Mouse (Mus musculus) forebrain, embryonic 11.5 days (tissue): ENCODE results near the gene Bzw1. TPM values are rescaled to one million over a fixed set of nuclear protein-coding genes. Genes with fewer than 3 reads are reported as not detected.
A peak's percentile ranks its signal among the peaks of the same experiment; 100 is the strongest.

Experiments used
- ATAC-seq: fragments of 200-750 bp; cut with Nextera tagmentation; replicated peaks from 2 replicates; pipeline ENCODE4 v1.8.0; 2017; ENCODE audit warnings: moderate TSS enrichment; ENCODE audit not compliant: low FRiP score
- DNase-seq: peaks from one replicate; pipeline ENCODE4 v3.0.0-alpha.2; 2017; ENCODE audit warnings: low spot score
- H3K27ac ChIP-seq: fragments of 300-500 bp; sonication (generic); 2 replicates; pipeline ENCODE4 v1.5.1; 2014; ENCODE audit warnings: low read depth, low read length
- H3K27me3 ChIP-seq: fragments of 300-500 bp; sonication (generic); 2 replicates; pipeline ENCODE4 v1.6.1; 2014; ENCODE audit warnings: mild to moderate bottlenecking, low read length, mixed read lengths; ENCODE audit not compliant: control insufficient read depth, insufficient read depth
- H3K36me3 ChIP-seq: fragments of 300-500 bp; sonication (generic); 2 replicates; pipeline ENCODE4 v1.6.1; 2014; ENCODE audit warnings: mild to moderate bottlenecking, low read length, moderate library complexity, mixed read lengths; ENCODE audit not compliant: control insufficient read depth, insufficient read depth
- H3K4me1 ChIP-seq: fragments of 300-500 bp; sonication (generic); replicated peaks from 2 replicates; pipeline ENCODE4 v1.6.1; 2014; ENCODE audit warnings: low read length, mixed read lengths; ENCODE audit not compliant: control insufficient read depth, insufficient read depth
- H3K4me2 ChIP-seq: fragments of 300-500 bp; sonication (generic); 2 replicates; pipeline ENCODE4 v1.6.1; 2014; ENCODE audit warnings: low read depth, mild to moderate bottlenecking, low read length, moderate library complexity, mixed read lengths; ENCODE audit not compliant: severe bottlenecking
- H3K4me3 ChIP-seq: fragments of 300-500 bp; sonication (generic); 2 replicates; pipeline ENCODE4 v1.5.1; 2014; ENCODE audit warnings: low read depth, low read length
- H3K9ac ChIP-seq: fragments of 300-500 bp; sonication (generic); 2 replicates; pipeline ENCODE4 v1.6.1; 2014; ENCODE audit warnings: low read length
- H3K9me3 ChIP-seq: fragments of 300-500 bp; sonication (generic); 2 replicates; pipeline ENCODE4 v1.6.1; 2016; ENCODE audit warnings: low read length, mixed read lengths; ENCODE audit not compliant: control insufficient read depth
- WGBS: fragments of 180-500 bp; shearing (Covaris S2); extraction: QIAGEN DNeasy Blood & Tissue Kit; methylation state at CpG from one replicate; pipeline ENCODE4 v1.1.7; 2014; 5-methylcytosine and 5-hydroxymethylcytosine counted together
- polyA plus RNA-seq: library from polyadenylated mRNA; unstranded; fragments of >200 nt; fragmentation: Nextera tagmentation; extraction: Ambion mirVana; gene quantifications from 2 replicates; pipeline ENCODE4 v1.2.1, GENCODE M21; 2014

Gene Bzw1
- polyA plus RNA-seq, 1 experiment from 2014 or later: 551 TPM

DNA sequence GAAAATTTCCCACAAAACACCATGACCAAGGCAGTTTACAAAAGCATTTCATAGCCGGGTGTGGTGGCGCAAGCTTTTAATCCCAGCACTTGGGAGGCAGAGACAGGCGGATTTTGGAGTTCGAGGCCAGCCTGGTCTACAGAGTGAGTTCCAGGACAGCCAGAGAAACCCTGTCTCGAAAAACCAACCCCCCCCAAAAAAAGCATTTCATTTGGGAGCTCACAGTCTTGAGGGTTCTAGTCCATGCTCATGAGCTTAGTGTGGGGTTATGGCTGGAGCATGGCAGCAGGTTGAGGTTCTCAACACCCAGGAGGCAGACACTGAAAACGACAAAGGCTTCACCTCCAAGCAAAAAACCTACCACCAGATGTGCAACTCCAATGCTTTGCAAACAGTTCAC lies 15.4 kb downstream of the Bzw1 start:
- Histone ChIP-seq H3K36me3 (peaks cover 22% of the 10 kb centered on the region), H3K4me2 (no peak overlapping the region), H3K27me3 (no peaks in the 10 kb centered on the region), H3K9me3 (no peaks in the 10 kb centered on the region), H3K4me1 (no peaks in the 10 kb centered on the region), H3K4me3 (no peak overlapping the region), H3K27ac (no peak overlapping the region), H3K9ac (no peak overlapping the region)
- DNase-seq: no peak
- 89% methylated on average over 6 of the region's 6 CpGs for WGBS
- ATAC-seq: no peak

DNA sequence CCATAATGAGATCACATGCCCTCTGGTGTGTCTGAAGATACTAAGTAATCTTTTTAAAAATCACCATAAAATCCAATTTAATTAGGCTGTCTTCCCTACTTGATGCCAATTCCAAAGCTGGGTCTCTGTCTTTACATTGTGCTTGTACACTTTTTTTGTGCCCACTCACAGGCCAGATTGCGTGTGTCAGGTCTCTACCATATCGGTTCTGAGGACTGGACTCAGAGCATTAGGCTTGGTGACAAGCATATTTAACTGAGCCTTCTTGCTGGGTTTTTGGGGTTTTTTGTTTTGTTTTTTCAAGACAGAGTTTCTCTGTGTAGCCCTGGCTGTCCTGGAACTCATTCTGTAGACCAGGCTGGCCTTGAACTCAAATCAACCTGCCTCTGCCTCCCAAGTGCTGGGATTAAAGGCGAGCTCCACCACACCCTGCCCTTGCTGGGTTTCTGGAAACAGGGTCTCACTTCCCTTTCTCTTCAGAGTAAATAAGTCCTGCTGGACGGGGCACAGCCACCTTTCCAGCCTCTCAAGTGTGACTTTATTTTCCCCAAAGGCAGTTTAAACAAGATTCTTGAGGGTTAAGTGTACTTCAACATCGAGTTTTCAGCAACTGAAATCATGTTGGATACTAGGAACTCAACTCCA lies 17.0 kb downstream of the Bzw1 start:
- Histone ChIP-seq H3K36me3 (peaks cover 28% of the 10 kb centered on the region), H3K27ac (no peak overlapping the region), H3K9me3 (no peaks in the 10 kb centered on the region), H3K9ac (no peak overlapping the region), H3K27me3 (no peaks in the 10 kb centered on the region), H3K4me2 (no peak overlapping the region), H3K4me1 (no peaks in the 10 kb centered on the region), H3K4me3 (no peak overlapping the region)
- DNase-seq: no peak
- ATAC-seq: no peak
- WGBS: 88% methylated on average over 5 of the region's 5 CpGs

DNA sequence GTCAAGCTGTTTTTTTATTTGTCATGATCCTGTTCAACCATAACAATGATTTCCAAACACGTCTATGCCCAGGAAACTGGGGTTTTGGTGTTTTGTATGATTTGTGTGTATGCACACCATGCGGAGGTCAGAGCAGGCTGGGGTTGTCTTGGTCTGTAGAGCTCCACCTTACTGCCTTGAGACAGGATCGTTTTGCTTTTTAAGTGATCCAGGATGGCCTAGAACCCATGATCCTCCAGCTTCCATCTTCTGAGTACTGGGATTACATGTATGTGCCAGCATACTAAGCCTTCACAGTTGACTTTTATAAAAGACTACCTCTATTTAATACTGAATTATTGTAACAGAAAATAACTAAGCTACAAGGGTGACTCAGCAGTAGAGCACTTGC lies 17.5 kb downstream of the Bzw1 start:
- Histone ChIP-seq H3K4me2 (no peak overlapping the region), H3K27me3 (no peaks in the 10 kb centered on the region), H3K4me1 (no peaks in the 10 kb centered on the region), H3K9ac (no peak overlapping the region), H3K9me3 (no peaks in the 10 kb centered on the region), H3K27ac (no peak overlapping the region), H3K36me3 (peaks cover 33% of the 10 kb centered on the region), H3K4me3 (no peak overlapping the region)
- ATAC-seq (no peak), DNase-seq (no peak)
- WGBS: 87% methylated on average over 3 of the region's 3 CpGs

GRCm38 (mm10) chr1:58410776-58411175 lies 18.1 kb downstream of the Bzw1 start:
- peaks cover 32% of the 10 kb centered on the region for H3K36me3 ChIP-seq
- no peak for ATAC-seq

DNA sequence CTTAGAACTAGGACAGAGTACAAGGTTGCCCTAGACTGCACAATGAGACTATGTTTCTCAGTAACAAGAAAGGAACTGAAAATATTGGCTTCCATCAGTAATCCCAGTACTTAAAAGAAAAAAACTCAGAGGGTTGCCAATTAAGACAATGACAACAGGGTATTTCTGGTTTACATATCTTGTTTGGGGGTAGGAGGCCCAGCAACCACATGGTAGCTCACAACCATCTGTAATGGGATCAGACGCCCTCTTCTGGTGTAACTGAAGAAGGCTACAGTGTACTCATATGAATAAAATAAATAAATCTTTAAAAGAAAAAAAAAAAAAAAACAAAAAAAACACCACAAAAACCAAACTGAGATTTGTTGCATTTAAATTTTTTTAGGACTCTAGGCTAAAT lies 22.7 kb downstream of the Bzw1 start:
- 53% methylated on average over 1 of the region's 1 CpGs for WGBS
- no peaks in the 10 kb centered on the region for H3K9me3 ChIP-seq
- no peak for DNase-seq
- no peak overlapping the region for H3K4me2 ChIP-seq
- no peak overlapping the region for H3K4me3 ChIP-seq
- ATAC-seq: no peak
- H3K4me1 ChIP-seq: no peaks in the 10 kb centered on the region
- H3K36me3 ChIP-seq: peaks cover 38% of the 10 kb centered on the region
- no peak overlapping the region for H3K27ac ChIP-seq
- no peaks in the 10 kb centered on the region for H3K27me3 ChIP-seq
- no peak overlapping the region for H3K9ac ChIP-seq

More at GRCm38 (mm10) chr1:58410776-58411175, 18.1 kb downstream of the Bzw1 start:
- Histone ChIP-seq H3K27ac (no peak overlapping the region), H3K4me1 (no peaks in the 10 kb centered on the region), H3K4me3 (no peak overlapping the region), H3K9me3 (no peaks in the 10 kb centered on the region), H3K27me3 (no peaks in the 10 kb centered on the region), H3K4me2 (no peak overlapping the region), H3K9ac (no peak overlapping the region)
- DNase-seq: no peak
- 95% methylated on average over 7 of the region's 7 CpGs for WGBS

- DNase-seq (no peak), ATAC-seq (no peak)
- Histone ChIP-seq H3K9me3 (no peaks in the 10 kb centered on the region), H3K27me3 (no peaks in the 10 kb centered on the region), H3K36me3 (peaks cover 38% of the 10 kb centered on the region), H3K4me3 (no peak overlapping the region), H3K4me1 (no peaks in the 10 kb centered on the region; the same call in 1 of the 2 replicates), H3K9ac (no peak overlapping the region), H3K27ac (no peak overlapping the region), H3K4me2 (no peak overlapping the region)
- WGBS: 86% methylated on average over 2 of the region's 2 CpGs
Observed at GRCm38 (mm10) chr1:58416048-58416447, 23.4 kb downstream of the Bzw1 start.

DNA sequence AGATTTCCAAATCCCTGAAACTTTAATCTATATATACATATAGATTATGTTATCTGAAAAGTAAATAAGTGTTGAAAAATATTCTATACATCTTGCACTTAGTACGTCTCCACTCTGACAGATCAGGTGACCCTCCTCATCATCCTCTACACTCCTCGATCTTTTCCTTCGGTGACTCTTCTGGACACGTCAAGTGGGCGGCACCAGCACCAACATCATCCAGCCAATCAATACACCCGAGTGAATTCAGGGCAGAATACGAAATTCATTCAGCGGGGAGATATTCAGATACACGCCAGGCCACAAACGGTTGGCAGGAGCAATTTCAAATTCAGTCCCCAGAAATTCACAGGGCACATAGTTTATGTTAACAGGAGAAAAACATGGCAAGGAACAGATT lies 27.3 kb downstream of the Bzw1 start:
- H3K4me1 ChIP-seq: no peaks in the 10 kb centered on the region; the same call in 1 of the 2 replicates
- peaks cover 17% of the 10 kb centered on the region; the same call in 1 of the 2 replicates for H3K36me3 ChIP-seq
- no peak overlapping the region for H3K4me3 ChIP-seq
- H3K27ac ChIP-seq: no peak overlapping the region
- no peaks in the 10 kb centered on the region for H3K9me3 ChIP-seq
- no peak for DNase-seq
- ATAC-seq: no peak
- no peaks in the 10 kb centered on the region for H3K27me3 ChIP-seq
- no peak overlapping the region for H3K4me2 ChIP-seq
- 90% methylated on average over 10 of the region's 10 CpGs for WGBS
- H3K9ac ChIP-seq: no peak overlapping the region

DNA sequence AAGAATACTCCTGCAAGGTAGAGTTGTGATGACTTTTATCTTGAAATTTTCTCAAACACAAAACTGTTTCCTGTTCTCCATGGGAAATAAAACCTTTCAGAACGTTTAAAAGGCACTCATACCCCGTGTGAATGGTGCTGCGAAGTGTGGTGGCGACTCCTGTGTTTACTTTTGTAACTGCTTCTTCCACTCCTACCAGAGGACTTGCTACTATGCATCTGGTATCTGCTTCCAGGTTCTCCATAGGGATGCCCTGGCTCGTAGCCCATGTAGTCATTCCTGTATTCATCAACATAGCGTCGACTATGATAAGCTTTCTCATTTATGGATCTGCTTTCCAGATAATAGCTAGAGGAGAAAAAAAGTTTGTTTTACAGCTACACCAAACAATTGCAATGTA lies 28.3 kb downstream of the Bzw1 start:
- no peaks in the 10 kb centered on the region for H3K9me3 ChIP-seq

GRCm38 (mm10) chr1:58422879-58423278 lies 30.2 kb downstream of the Bzw1 start:
- no peak for DNase-seq
- Histone ChIP-seq H3K27me3 (no peaks in the 10 kb centered on the region), H3K4me1 (no peaks in the 10 kb centered on the region; the same call in 1 of the 2 replicates), H3K9me3 (no peaks in the 10 kb centered on the region), H3K36me3 (peaks cover 13% of the 10 kb centered on the region; the same call in 1 of the 2 replicates), H3K4me2 (peak overlapping the region; percentile 71), H3K27ac (peak overlapping the region; percentile 92; the same call in 1 of the 2 replicates), H3K9ac (peak overlapping the region; percentile 95), H3K4me3 (peak overlapping the region; percentile 75)
- peak; percentile 57 for ATAC-seq
- 19% methylated on average over 13 of the region's 13 CpGs for WGBS

More for the DNA sequence above, 28.3 kb downstream of the Bzw1 start:
- Histone ChIP-seq H3K4me2 (no peak overlapping the region), H3K27me3 (no peaks in the 10 kb centered on the region), H3K4me1 (no peaks in the 10 kb centered on the region; the same call in 1 of the 2 replicates), H3K27ac (no peak overlapping the region), H3K4me3 (no peak overlapping the region), H3K9ac (no peak overlapping the region), H3K36me3 (peaks cover 15% of the 10 kb centered on the region; the same call in 1 of the 2 replicates)
- WGBS: 85% methylated on average over 7 of the region's 7 CpGs
- no peak for DNase-seq
- no peak for ATAC-seq
